Mouse (Mus musculus): ENCODE measurements around the gene Nanos2. TPM values are rescaled to one million over a fixed set of nuclear protein-coding genes. Genes with fewer than 3 reads are reported as not detected.
A peak's percentile ranks its signal among the peaks of the same experiment; 100 is the strongest.

Nanos2 gene
- polyA plus RNA-seq, 1 experiment = 4.1 TPM

- no peak for DNase-seq (ENCODE audit: extremely low spot score in 1 of 2, low spot score in 1 of 2)
Observed at GRCm38 (mm10) chr7:19012882-19013281, 25.7 kb downstream of the Nanos2 start.

GRCm38 (mm10) chr7:19014452-19014851 is 27.3 kb downstream of the Nanos2 start:
- DNase-seq (ENCODE audit: extremely low spot score in 1 of 2, low spot score in 1 of 2) = no peak

GRCm38 (mm10) chr7:19016042-19016441 is 28.8 kb downstream of the Nanos2 start:
- DNase-seq (ENCODE audit: extremely low spot score in 1 of 2, low spot score in 1 of 2) = no peak

- DNase-seq (ENCODE audit: extremely low spot score in 1 of 2, low spot score in 1 of 2) = no peak
Observed at GRCm38 (mm10) chr7:19017909-19018308, 30.7 kb downstream of the Nanos2 start.

- no peak for DNase-seq (ENCODE audit: extremely low spot score in 1 of 2, low spot score in 1 of 2)
Observed at GRCm38 (mm10) chr7:19021048-19021447, 33.8 kb downstream of the Nanos2 start.

GRCm38 (mm10) chr7:19022189-19022958 is 35.2 kb downstream of the Nanos2 start:
- DNase-seq (ENCODE audit: extremely low spot score in 1 of 2, low spot score in 1 of 2) = no peak

GRCm38 (mm10) chr7:19023357-19023814 is 36.2 kb downstream of the Nanos2 start, which contains the start of gene Foxa3:
Foxa3 (minus strand) TSS chr7:19023538.
- no peak for DNase-seq (ENCODE audit: extremely low spot score in 1 of 2, low spot score in 1 of 2)

- peak; percentile 91 to 96 for DNase-seq (ENCODE audit: extremely low spot score in 1 of 2, low spot score in 1 of 2)
Observed at GRCm38 (mm10) chr7:19024096-19024506, 36.9 kb downstream of the Nanos2 start, which contains the start of gene Sympk. Sympk (plus strand) TSS chr7:19024377.

- no peak for DNase-seq (ENCODE audit: extremely low spot score in 1 of 2, low spot score in 1 of 2)
Observed at GRCm38 (mm10) chr7:19024581-19025255, 37.5 kb downstream of the Nanos2 start.

GRCm38 (mm10) chr7:19028067-19028466 is 40.9 kb downstream of the Nanos2 start:
- no peak for DNase-seq (ENCODE audit: extremely low spot score in 1 of 2, low spot score in 1 of 2)

- DNase-seq (ENCODE audit: extremely low spot score in 1 of 2, low spot score in 1 of 2) = no peak
Observed at GRCm38 (mm10) chr7:19029084-19029653, 42.0 kb downstream of the Nanos2 start.

GRCm38 (mm10) chr7:19031641-19032040 is 44.4 kb downstream of the Nanos2 start:
- no peak for DNase-seq (ENCODE audit: extremely low spot score in 1 of 2, low spot score in 1 of 2)

Other genes with a start within 250 kb of the Nanos2 start
- gene Psg19, start 188.9 kb upstream of the Nanos2 start, polyA plus RNA-seq (2012; rRNA removed) = 0.20 and 0.59 TPM in 2 replicates
- gene Psg17, start 165.8 kb upstream of the Nanos2 start, polyA plus RNA-seq (2012; rRNA removed) = 0.18 and 0.38 TPM in 2 replicates
- 2.3 and 3.4 TPM in 2 replicates for gene Mill2, start 147.4 kb upstream of the Nanos2 start, polyA plus RNA-seq (2012; rRNA removed)
- 17.5 and 20.5 TPM in 2 replicates for gene Pglyrp1, start 116.1 kb upstream of the Nanos2 start, polyA plus RNA-seq (2012; rRNA removed)
- 11.7 and 15.4 TPM in 2 replicates for gene Ccdc61, start 77.0 kb upstream of the Nanos2 start, polyA plus RNA-seq (2012; rRNA removed)
- gene Nova2, start 61.5 kb upstream of the Nanos2 start, polyA plus RNA-seq (2012; rRNA removed) = 25.0 and 27.0 TPM in 2 replicates
- gene Mypop, start 3.8 kb downstream of the Nanos2 start, polyA plus RNA-seq (2012; rRNA removed) = 39.9 and 46.2 TPM in 2 replicates
- gene Irf2bp1, start 16.6 kb downstream of the Nanos2 start, polyA plus RNA-seq (2012; rRNA removed) = 29.0 and 30.5 TPM in 2 replicates
- not detected in 2 replicates for gene Foxa3, start 36.1 kb downstream of the Nanos2 start, polyA plus RNA-seq (2012; rRNA removed)
- gene Sympk, start 37.0 kb downstream of the Nanos2 start, polyA plus RNA-seq (2012; rRNA removed) = 118 and 120 TPM in 2 replicates
- 0.14 and 0.17 TPM in 2 replicates for gene Rsph6a, start 67.3 kb downstream of the Nanos2 start, polyA plus RNA-seq (2012; rRNA removed)
- gene Dmwd, start 88.8 kb downstream of the Nanos2 start, polyA plus RNA-seq (2012; rRNA removed) = 174 and 178 TPM in 2 replicates
- 50.3 and 59.6 TPM in 2 replicates for gene Dmpk, start 96.4 kb downstream of the Nanos2 start, polyA plus RNA-seq (2012; rRNA removed)
- 5.4 and 5.7 TPM in 2 replicates for gene Six5, start 107.2 kb downstream of the Nanos2 start, polyA plus RNA-seq (2012; rRNA removed)
- gene Gm4969, start 131.0 kb downstream of the Nanos2 start, polyA plus RNA-seq (2012; rRNA removed) = 1.1 and 1.4 TPM in 2 replicates
- gene Fbxo46, start 132.5 kb downstream of the Nanos2 start, polyA plus RNA-seq (2012; rRNA removed) = 8.4 and 9.0 TPM in 2 replicates
- 15.3 and 16.7 TPM in 2 replicates for gene Qpctl, start 161.9 kb downstream of the Nanos2 start, polyA plus RNA-seq (2012; rRNA removed)
- gene Snrpd2, start 162.3 kb downstream of the Nanos2 start, polyA plus RNA-seq (2012; rRNA removed) = 70.7 and 83.9 TPM in 2 replicates
- gene Gipr, start 178.7 kb downstream of the Nanos2 start, polyA plus RNA-seq (2012; rRNA removed) = 11.0 and 11.9 TPM in 2 replicates
- 134 and 136 TPM in 2 replicates for gene Eml2, start 189.0 kb downstream of the Nanos2 start, polyA plus RNA-seq (2012; rRNA removed)
- gene Gpr4, start 225.1 kb downstream of the Nanos2 start, polyA plus RNA-seq (2012; rRNA removed) = 7.4 and 7.7 TPM in 2 replicates
- 40.9 and 41.0 TPM in 2 replicates for gene Opa3, start 240.9 kb downstream of the Nanos2 start, polyA plus RNA-seq (2012; rRNA removed)

All from frontal cortex, adult 2 months (tissue).